Mouse (Mus musculus) spleen, adult 2 months (tissue): Measurements from ENCODE around the gene Baiap2. TPM values are rescaled to one million over a fixed set of nuclear protein-coding genes. Genes with fewer than 3 reads are reported as not detected.

ENCODE experiments used
- DNase-seq, 2 experiments: peaks; one replicate each; pipeline versions ENCODE4 v3.0.0 to v3.0.0-alpha.2; 2012 to 2021; ENCODE audit warnings: low spot score in 2 of 2, low read depth in 1 of 2
- H3K27ac ChIP-seq: fragments of 200-500 bp; 2 replicates; pipeline ENCODE4 v1.5.1; 2012; ENCODE audit warnings: low read length, inconsistent platforms; ENCODE audit not compliant: insufficient read depth
- H3K27me3 ChIP-seq: fragments of 200-500 bp; 2 replicates; pipeline ENCODE4 v1.6.1; 2012; ENCODE audit warnings: mild to moderate bottlenecking, moderate library complexity, low read length, inconsistent platforms; ENCODE audit not compliant: control insufficient read depth, insufficient read depth
- H3K36me3 ChIP-seq: fragments of 200-500 bp; 2 replicates; pipeline ENCODE4 v1.6.1; 2012; ENCODE audit warnings: mild to moderate bottlenecking, low read length, inconsistent platforms; ENCODE audit not compliant: control insufficient read depth, insufficient read depth
- H3K4me1 ChIP-seq: fragments of 200-500 bp; 2 replicates; pipeline ENCODE4 v1.6.1; 2011; ENCODE audit warnings: inconsistent platforms; ENCODE audit not compliant: control insufficient read depth, insufficient read depth, insufficient read length
- H3K4me3 ChIP-seq: fragments of 200-500 bp; 2 replicates; pipeline ENCODE4 v1.5.1; 2011; ENCODE audit warnings: mild to moderate bottlenecking, inconsistent platforms; ENCODE audit not compliant: insufficient read depth, insufficient read length; ENCODE audit errors: extremely low read depth
- CTCF ChIP-seq: fragments of 200-500 bp; IDR thresholded peaks from 2 replicates; pipeline ENCODE4 v1.5.1; 2011; ENCODE audit warnings: mild to moderate bottlenecking, inconsistent platforms; ENCODE audit not compliant: insufficient read depth, insufficient read length, insufficient replicate concordance; ENCODE audit errors: extremely low read depth
- POLR2A ChIP-seq: fragments of 200-500 bp; IDR thresholded peaks from 2 replicates; pipeline ENCODE4 v1.6.1; 2011; ENCODE audit warnings: low read depth, low read length, inconsistent platforms
- WGBS: fragments of 180-500 bp; shearing (Covaris S2); methylation state at CpG from one replicate; pipeline ENCODE4 v1.1.7; 2018; 5-methylcytosine and 5-hydroxymethylcytosine counted together
- polyA plus RNA-seq: library from polyadenylated mRNA; depleted of rRNA; stranded (reverse); fragments of >200 nt; gene quantifications from 2 replicates; pipeline ENCODE4 v1.2.3, GENCODE M21; 2012

The Baiap2 gene
- polyA plus RNA-seq, 1 experiment, result 17.3 TPM

DNA sequence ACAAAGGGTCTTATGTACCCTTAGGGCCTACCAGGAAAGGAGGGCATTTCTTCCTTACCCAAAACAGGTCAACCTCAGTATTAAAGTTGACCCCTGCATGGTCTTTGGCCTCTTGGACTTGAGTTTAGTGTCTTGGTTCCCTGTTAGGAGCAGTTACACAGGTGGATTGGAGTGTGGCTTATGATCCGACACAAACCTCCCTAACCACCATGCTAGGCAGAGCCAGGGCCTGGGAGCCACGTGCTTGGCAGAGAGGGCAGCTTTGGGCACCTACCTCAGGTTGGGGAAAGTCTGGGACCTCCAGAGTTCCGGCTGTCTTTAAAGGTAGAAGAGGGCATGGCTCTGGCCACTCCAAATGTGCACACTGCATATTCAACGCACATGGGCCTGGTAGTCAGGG lies 23.1 kb upstream of the Baiap2 start:
- no peak for DNase-seq
- Histone ChIP-seq H3K27ac (no peak overlapping the region), H3K27me3 (no peaks in the 10 kb centered on the region), H3K4me3 (no peak overlapping the region), H3K36me3 (peaks cover 26% of the 10 kb centered on the region), H3K4me1 (peaks cover 9% of the 10 kb centered on the region; the same call in 1 of the 2 replicates)
- WGBS, result 90% methylated on average over 4 of the region's 4 CpGs
- TF ChIP-seq CTCF (no peak), POLR2A (no peak)

DNA sequence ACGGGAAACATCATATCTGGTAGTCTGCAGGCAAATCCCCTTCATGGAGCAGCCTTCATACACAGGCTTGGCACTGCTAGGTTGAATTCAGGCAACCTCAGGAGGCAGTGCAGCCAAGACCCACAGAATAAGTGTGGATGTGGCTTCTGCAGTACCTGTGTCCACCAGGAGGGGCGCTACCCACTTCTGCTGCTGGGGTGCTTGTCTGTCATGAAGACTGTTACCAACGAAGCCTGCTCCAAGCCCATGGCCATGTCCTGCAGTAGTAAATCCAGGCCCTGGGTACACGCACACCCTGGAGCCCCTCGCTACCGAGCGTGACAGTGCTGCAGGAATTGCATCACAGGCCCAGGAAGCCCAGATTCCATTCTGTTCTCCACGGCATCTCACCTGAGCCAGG lies 22.7 kb upstream of the Baiap2 start:
- no peaks in the 10 kb centered on the region for H3K27me3 ChIP-seq
- no peak for TF ChIP-seq POLR2A
- TF ChIP-seq CTCF, result peak; percentile 66; the same call in 1 of the 2 replicates
- peaks cover 26% of the 10 kb centered on the region for H3K36me3 ChIP-seq
- H3K4me3 ChIP-seq, result no peak overlapping the region
- WGBS, result 71% methylated on average over 8 of the region's 8 CpGs
- peaks cover 4% of the 10 kb centered on the region; the same call in 1 of the 2 replicates for H3K4me1 ChIP-seq
- H3K27ac ChIP-seq, result no peak overlapping the region
- peak in 1 of 2 experiments; percentile 61 for DNase-seq

GRCm38 (mm10) chr11:119920668-119921067 lies 21.9 kb upstream of the Baiap2 start:
- Histone ChIP-seq H3K36me3 (peaks cover 26% of the 10 kb centered on the region), H3K4me3 (no peak overlapping the region), H3K4me1 (no peaks in the 10 kb centered on the region), H3K27ac (no peak overlapping the region), H3K27me3 (no peaks in the 10 kb centered on the region)
- DNase-seq, result no peak
- WGBS, result 92% methylated on average over 5 of the region's 5 CpGs
- TF ChIP-seq POLR2A (no peak), CTCF (no peak)

GRCm38 (mm10) chr11:119925176-119925575 lies 17.4 kb upstream of the Baiap2 start:
- Histone ChIP-seq H3K27ac (0 out of 2 replicates have a peak overlapping the region, but pooled peaks have one; percentile 1), H3K4me1 (peaks cover 4% of the 10 kb centered on the region; the same call in 1 of the 2 replicates), H3K4me3 (no peak overlapping the region), H3K27me3 (no peaks in the 10 kb centered on the region), H3K36me3 (no peaks in the 10 kb centered on the region)
- no peak for DNase-seq
- 23% methylated on average over 5 of the region's 5 CpGs for WGBS
- no peak for TF ChIP-seq POLR2A
- TF ChIP-seq CTCF, result no peak

- H3K27me3 ChIP-seq, result no peaks in the 10 kb centered on the region
- 81% methylated on average over 5 of the region's 5 CpGs for WGBS
- H3K4me1 ChIP-seq, result peaks cover 5% of the 10 kb centered on the region; the same call in 1 of the 2 replicates
- no peak overlapping the region for H3K4me3 ChIP-seq
- DNase-seq, result no peak
- no peak overlapping the region for H3K27ac ChIP-seq
- H3K36me3 ChIP-seq, result no peaks in the 10 kb centered on the region
- no peak for TF ChIP-seq CTCF
- TF ChIP-seq POLR2A, result no peak
Observed at GRCm38 (mm10) chr11:119926762-119927161, 15.8 kb upstream of the Baiap2 start.

- WGBS, result 7% methylated on average over 16 of the region's 16 CpGs
- DNase-seq, result peak; percentile 60 to 66
- no peak; the same call in 1 of the 2 replicates for TF ChIP-seq POLR2A
- TF ChIP-seq CTCF, result no peak
- H3K4me1 ChIP-seq, result peaks cover 16% of the 10 kb centered on the region; the same call in 1 of the 2 replicates
- H3K36me3 ChIP-seq, result no peaks in the 10 kb centered on the region
- H3K4me3 ChIP-seq, result peak overlapping the region; percentile 23; the same call in 1 of the 2 replicates
- peak overlapping the region; percentile 39 for H3K27ac ChIP-seq
- no peaks in the 10 kb centered on the region for H3K27me3 ChIP-seq
Observed at GRCm38 (mm10) chr11:119928023-119928681, 14.4 kb upstream of the Baiap2 start.

DNA sequence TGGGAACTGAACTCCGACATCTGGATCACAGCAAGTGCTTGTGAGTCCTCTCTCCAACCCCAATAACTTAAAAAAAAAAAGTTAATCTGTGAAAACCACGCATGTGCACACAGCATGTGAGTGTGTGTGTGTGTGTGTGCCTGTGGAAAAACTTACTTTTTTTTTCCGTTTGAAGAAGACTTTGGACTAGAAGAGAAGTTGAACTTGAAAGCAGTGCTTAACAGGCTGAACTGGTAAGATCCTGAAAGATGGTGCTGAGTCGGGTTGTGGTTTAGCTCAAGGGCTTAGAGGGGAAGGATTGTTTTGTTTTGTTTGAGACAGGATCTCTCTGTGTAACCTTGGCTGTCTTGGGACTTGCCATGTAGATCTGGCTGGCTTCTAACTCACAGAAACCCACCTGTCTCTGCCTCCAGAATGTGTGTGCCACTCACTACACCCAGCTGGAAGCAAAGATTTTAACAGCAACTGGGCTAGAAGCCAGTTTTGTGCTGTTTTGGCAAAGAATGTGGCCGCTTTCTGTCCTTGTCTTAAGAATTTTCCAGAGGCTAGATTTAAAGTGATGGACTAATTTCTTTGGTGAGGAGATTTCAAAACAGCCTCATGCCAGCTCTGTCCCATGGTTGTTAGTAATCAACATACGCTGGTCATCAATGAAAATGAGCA lies 12.8 kb upstream of the Baiap2 start:
- H3K4me1 ChIP-seq, result peaks cover 28% of the 10 kb centered on the region; the same call in 1 of the 2 replicates

More for the DNA sequence above, 12.8 kb upstream of the Baiap2 start:
- no peak for TF ChIP-seq POLR2A
- no peaks in the 10 kb centered on the region for H3K27me3 ChIP-seq
- no peak for DNase-seq
- H3K27ac ChIP-seq, result peak overlapping the region; percentile 4; the same call in 1 of the 2 replicates
- H3K4me3 ChIP-seq, result no peak overlapping the region
- WGBS, result 51% methylated on average over 6 of the region's 6 CpGs
- H3K36me3 ChIP-seq, result no peaks in the 10 kb centered on the region
